Mouse (Mus musculus): Measurements from ENCODE around the gene Upf3b.

DNA sequence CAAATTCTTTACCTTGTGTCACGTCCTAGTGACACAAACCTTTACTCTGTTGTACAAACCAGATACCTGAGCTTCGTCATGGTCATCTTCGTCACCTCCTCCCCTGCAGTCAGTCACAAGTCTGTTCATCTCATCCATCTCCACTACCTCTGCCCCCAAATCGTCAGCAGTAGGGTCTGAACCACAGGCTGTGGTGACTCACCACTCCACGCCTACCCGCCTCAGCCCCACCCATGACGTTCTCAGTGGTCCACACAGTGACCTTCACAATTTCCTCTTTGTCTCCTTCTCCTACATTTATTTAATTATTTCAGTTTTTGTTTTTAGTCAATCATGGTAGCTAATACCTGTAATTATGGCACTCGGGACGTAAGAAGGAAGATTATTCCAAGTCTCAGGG is 46.2 kb downstream of the Upf3b start:
- TF ChIP-seq CTCF (IDR thresholded peaks at IDR 0.05; ENCODE audit: borderline replicate concordance, extremely low read depth, insufficient read depth, insufficient read length) (no peak), POLR2A (IDR thresholded peaks at IDR 0.05; ENCODE audit: borderline replicate concordance, extremely low read depth, insufficient read depth, insufficient read length, poor library complexity, severe bottlenecking) (no peak)
